Mouse (Mus musculus) limb, embryonic 12.5 days (tissue): ENCODE measurements at regions not wholly inside any gene's neighbourhood (a gene's known extent, or its start where the extent isn't known, plus 50 kb on each side); places are given as distances from the start of the nearest gene placed in this dataset.

ENCODE experiments used
- ATAC-seq: fragments of 200-750 bp; cut with Nextera tagmentation; 2 replicates; pipeline ENCODE4 v1.8.0; 2017; ENCODE audit warnings: low read depth, moderate TSS enrichment; ENCODE audit not compliant: insufficient number of reproducible peaks, insufficient read depth, low FRiP score, low TSS enrichment
- H3K27ac ChIP-seq: fragments of 300-500 bp; sonication (generic); 2 replicates; pipeline ENCODE4 v1.5.1; 2016; ENCODE audit warnings: mild to moderate bottlenecking, moderate library complexity
- H3K27me3 ChIP-seq: fragments of 300-500 bp; sonication (generic); 2 replicates; pipeline ENCODE4 v1.6.1; 2016; ENCODE audit warnings: mild to moderate bottlenecking, moderate library complexity
- H3K36me3 ChIP-seq: fragments of 300-500 bp; sonication (generic); 2 replicates; pipeline ENCODE4 v1.6.1; 2016; ENCODE audit warnings: mild to moderate bottlenecking, moderate library complexity
- H3K4me1 ChIP-seq: fragments of 300-500 bp; sonication (generic); replicated peaks from 2 replicates; pipeline ENCODE4 v1.6.1; 2016
- H3K4me2 ChIP-seq: fragments of 300-500 bp; sonication (generic); 2 replicates; pipeline ENCODE4 v1.6.1; 2016; ENCODE audit warnings: mild to moderate bottlenecking, moderate library complexity
- H3K4me3 ChIP-seq: fragments of 300-500 bp; sonication (generic); replicated peaks from 2 replicates; pipeline ENCODE4 v1.5.1; 2016; ENCODE audit warnings: mild to moderate bottlenecking
- H3K9ac ChIP-seq: fragments of 300-500 bp; sonication (generic); replicated peaks from 2 replicates; pipeline ENCODE4 v1.6.1; 2016; ENCODE audit warnings: mild to moderate bottlenecking, moderate library complexity
- H3K9me3 ChIP-seq: fragments of 300-500 bp; sonication (generic); 2 replicates; pipeline ENCODE4 v1.6.1; 2016; ENCODE audit warnings: mild to moderate bottlenecking, moderate library complexity
- WGBS: fragments of 180-500 bp; shearing (Covaris S2); methylation state at CpG from one replicate; pipeline ENCODE4 v1.1.7; 2016; 5-methylcytosine and 5-hydroxymethylcytosine counted together

GRCm38 (mm10) chrX:11957011-11957410 lies 203.1 kb downstream of the Bcor start:
- Histone ChIP-seq H3K9me3 (no peaks in the 10 kb centered on the region), H3K4me1 (no peaks in the 10 kb centered on the region), H3K27me3 (peaks cover 16% of the 10 kb centered on the region), H3K27ac (no peak overlapping the region), H3K9ac (no peak overlapping the region), H3K4me2 (no peak overlapping the region), H3K4me3 (no peak overlapping the region), H3K36me3 (no peaks in the 10 kb centered on the region)
- no peak for ATAC-seq
- 48% methylated on average over 6 of the region's 6 CpGs for WGBS

GRCm38 (mm10) chrX:11959871-11960552 lies 200.1 kb downstream of the Bcor start:
- no peaks in the 10 kb centered on the region for H3K36me3 ChIP-seq
- H3K27me3 ChIP-seq = peaks cover 29% of the 10 kb centered on the region
- no peak overlapping the region for H3K27ac ChIP-seq
- 59% methylated on average over 8 of the region's 8 CpGs for WGBS
- no peak overlapping the region for H3K9ac ChIP-seq
- no peak overlapping the region for H3K4me2 ChIP-seq
- no peaks in the 10 kb centered on the region for H3K9me3 ChIP-seq
- H3K4me3 ChIP-seq = no peak overlapping the region
- H3K4me1 ChIP-seq = no peaks in the 10 kb centered on the region
- ATAC-seq = no peak

- Histone ChIP-seq H3K27me3 (peaks cover 36% of the 10 kb centered on the region), H3K36me3 (no peaks in the 10 kb centered on the region), H3K4me1 (no peaks in the 10 kb centered on the region), H3K9me3 (no peaks in the 10 kb centered on the region), H3K4me2 (no peak overlapping the region), H3K4me3 (no peak overlapping the region), H3K27ac (no peak overlapping the region), H3K9ac (no peak overlapping the region)
- WGBS = 36% methylated on average over 2 of the region's 2 CpGs
- ATAC-seq = no peak
These were observed 198.8 kb downstream of the Bcor start for GRCm38 (mm10) chrX:11961350-11961749.

GRCm38 (mm10) chrX:11964428-11964827 lies 195.7 kb downstream of the Bcor start:
- Histone ChIP-seq H3K9ac (no peak overlapping the region), H3K4me2 (no peak overlapping the region), H3K9me3 (no peaks in the 10 kb centered on the region), H3K27me3 (peaks cover 44% of the 10 kb centered on the region), H3K4me1 (no peaks in the 10 kb centered on the region), H3K4me3 (no peak overlapping the region), H3K27ac (no peak overlapping the region), H3K36me3 (no peaks in the 10 kb centered on the region)
- no peak for ATAC-seq
- 73% methylated on average over 3 of the region's 3 CpGs for WGBS

GRCm38 (mm10) chrX:11978679-11979078 lies 181.5 kb downstream of the Bcor start:
- no peak overlapping the region for H3K4me3 ChIP-seq
- H3K27me3 ChIP-seq = peaks cover 26% of the 10 kb centered on the region
- no peak overlapping the region for H3K27ac ChIP-seq
- H3K4me1 ChIP-seq = peaks cover 9% of the 10 kb centered on the region; the same call in 1 of the 2 replicates
- H3K9me3 ChIP-seq = no peaks in the 10 kb centered on the region
- WGBS = 77% methylated on average over 4 of the region's 4 CpGs
- H3K36me3 ChIP-seq = no peaks in the 10 kb centered on the region
- no peak overlapping the region for H3K4me2 ChIP-seq
- H3K9ac ChIP-seq = no peak overlapping the region
- no peak for ATAC-seq

- no peaks in the 10 kb centered on the region for H3K9me3 ChIP-seq
- peaks cover 9% of the 10 kb centered on the region; the same call in 1 of the 2 replicates for H3K4me1 ChIP-seq
- peaks cover 38% of the 10 kb centered on the region for H3K27me3 ChIP-seq
- no peak for ATAC-seq
- H3K4me2 ChIP-seq = no peak overlapping the region
- no peak overlapping the region for H3K4me3 ChIP-seq
- WGBS = 100% methylated on average over 1 of the region's 1 CpGs
- H3K9ac ChIP-seq = no peak overlapping the region
- no peak overlapping the region for H3K27ac ChIP-seq
- no peaks in the 10 kb centered on the region for H3K36me3 ChIP-seq
These were observed 176.9 kb downstream of the Bcor start for GRCm38 (mm10) chrX:11983276-11983675.
